Mouse (Mus musculus) midbrain, embryonic 10.5 days (tissue): ENCODE measurements at regions not wholly inside any gene's neighbourhood (a gene's known extent, or its start where the extent isn't known, plus 50 kb on each side); places are given as distances from the start of the nearest gene placed in this dataset.

Source experiments
- DNase-seq: peaks from one replicate; pipeline ENCODE4 v3.0.0-alpha.2; 2017; ENCODE audit warnings: low spot score
- H3K27ac ChIP-seq: fragments of 300-500 bp; sonication (generic); replicated peaks from 2 replicates; pipeline ENCODE4 v1.5.1; 2016; ENCODE audit warnings: mild to moderate bottlenecking
- H3K27me3 ChIP-seq: fragments of 300-500 bp; sonication (generic); 2 replicates; pipeline ENCODE4 v1.6.1; 2016; ENCODE audit warnings: low read depth, mild to moderate bottlenecking; ENCODE audit not compliant: poor library complexity, severe bottlenecking
- H3K36me3 ChIP-seq: fragments of 300-500 bp; sonication (generic); 2 replicates; pipeline ENCODE4 v1.6.1; 2016; ENCODE audit warnings: mild to moderate bottlenecking, moderate library complexity
- H3K4me1 ChIP-seq: fragments of 300-500 bp; sonication (generic); 2 replicates; pipeline ENCODE4 v1.6.1; 2016
- H3K4me3 ChIP-seq: fragments of 300-500 bp; sonication (generic); 2 replicates; pipeline ENCODE4 v1.5.1; 2016; ENCODE audit warnings: mild to moderate bottlenecking, moderate library complexity
- H3K9me3 ChIP-seq: fragments of 300-500 bp; sonication (generic); replicated peaks from 2 replicates; pipeline ENCODE4 v1.6.1; 2016; ENCODE audit warnings: mild to moderate bottlenecking
- WGBS: fragments of 180-500 bp; shearing (Covaris S2); methylation state at CpG from one replicate; pipeline ENCODE4 v1.1.7; 2016; 5-methylcytosine and 5-hydroxymethylcytosine counted together

DNA sequence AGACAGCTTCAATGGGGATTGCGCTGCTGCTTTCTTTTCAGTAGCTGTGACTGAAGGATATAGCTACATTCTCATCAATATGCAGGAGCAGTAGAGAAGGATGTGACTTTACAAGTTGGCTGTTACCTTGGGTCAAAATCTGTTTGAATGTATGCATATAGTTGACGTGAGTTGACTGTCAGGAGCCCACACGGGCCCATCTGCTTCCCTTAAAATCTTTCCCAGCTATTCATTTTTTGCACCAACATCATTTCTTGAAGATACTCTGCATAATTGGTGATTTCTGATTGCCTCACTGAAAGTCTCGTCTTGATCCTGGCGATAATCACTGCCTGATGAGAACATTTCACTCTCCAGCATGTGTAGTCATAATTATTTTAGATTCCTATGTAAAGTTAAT is 92.7 kb upstream of the Rnd3 start:
- Histone ChIP-seq H3K27me3 (no peaks in the 10 kb centered on the region), H3K36me3 (no peaks in the 10 kb centered on the region), H3K4me1 (peaks cover 24% of the 10 kb centered on the region), H3K4me3 (no peak overlapping the region), H3K27ac (no peak overlapping the region), H3K9me3 (no peaks in the 10 kb centered on the region)
- no peak for DNase-seq
- WGBS, result 78% methylated on average over 5 of the region's 5 CpGs

DNA sequence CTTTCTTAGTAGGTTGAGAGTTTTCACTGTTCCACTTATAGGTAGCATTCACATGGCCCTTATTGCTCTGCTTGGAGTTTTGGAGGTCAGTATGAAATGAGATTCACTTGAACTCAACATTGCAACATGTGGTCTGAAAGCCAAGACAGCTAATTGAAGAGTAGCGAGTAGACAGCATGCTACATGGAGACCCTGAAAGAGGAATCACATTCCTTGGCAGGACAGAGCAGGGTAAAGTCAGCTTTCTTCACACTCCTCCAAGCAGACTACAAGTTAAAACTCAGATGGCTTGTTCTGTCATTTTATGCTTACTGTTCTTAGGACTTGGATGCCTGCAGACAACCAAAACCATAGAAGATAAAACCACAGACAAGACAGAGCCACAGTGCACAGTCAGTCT is 91.1 kb upstream of the Rnd3 start:
- WGBS, result 88% methylated on average over 1 of the region's 1 CpGs
- Histone ChIP-seq H3K36me3 (no peaks in the 10 kb centered on the region), H3K27me3 (no peaks in the 10 kb centered on the region), H3K27ac (no peak overlapping the region), H3K4me3 (no peak overlapping the region), H3K4me1 (peaks cover 24% of the 10 kb centered on the region), H3K9me3 (no peaks in the 10 kb centered on the region)
- DNase-seq, result no peak

GRCm38 (mm10) chr2:51238992-51239391 is 90.1 kb upstream of the Rnd3 start:
- Histone ChIP-seq H3K36me3 (no peaks in the 10 kb centered on the region), H3K27me3 (no peaks in the 10 kb centered on the region), H3K9me3 (no peaks in the 10 kb centered on the region), H3K27ac (no peak overlapping the region; the same call in 1 of the 2 replicates), H3K4me1 (peaks cover 24% of the 10 kb centered on the region), H3K4me3 (no peak overlapping the region)
- no peak for DNase-seq
- WGBS, result 72% methylated on average over 4 of the region's 4 CpGs

DNA sequence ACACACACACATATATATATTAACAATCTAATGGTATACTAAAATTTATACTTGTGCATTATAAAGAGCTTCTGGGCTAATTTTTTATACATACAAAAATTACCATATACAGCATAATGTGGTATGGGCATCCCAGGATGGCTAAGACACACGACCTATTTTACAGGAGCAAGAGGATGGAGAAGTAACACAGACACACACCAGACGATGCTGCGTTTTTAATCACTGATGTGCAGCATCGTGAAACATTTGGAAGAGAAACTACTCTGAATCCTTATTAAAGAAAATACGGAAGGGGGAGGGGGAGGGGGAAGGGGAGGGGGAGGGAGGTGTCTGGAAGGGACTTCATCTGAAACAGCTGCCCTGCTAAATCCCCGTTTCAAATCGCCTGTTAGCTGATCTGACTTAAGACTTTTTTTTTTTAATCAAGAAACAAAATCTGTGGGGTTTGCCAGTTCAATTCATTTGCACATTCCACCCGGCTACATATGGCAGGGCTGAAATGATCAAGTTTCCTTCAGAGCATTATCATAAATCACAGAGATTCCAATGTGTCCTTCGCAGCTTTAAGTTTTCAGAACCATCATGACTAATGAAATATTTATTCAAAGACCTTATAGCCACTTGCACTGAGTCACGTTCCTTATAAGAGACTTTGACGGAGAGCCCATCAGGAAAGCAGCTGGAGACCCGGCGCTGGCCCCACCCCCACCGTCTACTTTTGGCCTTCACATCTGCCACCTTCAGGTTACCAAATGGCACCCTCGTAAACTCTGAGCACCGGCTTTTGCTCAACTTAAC is 89.4 kb upstream of the Rnd3 start:
- WGBS, result 18% methylated on average over 16 of the region's 16 CpGs
- Histone ChIP-seq H3K36me3 (no peaks in the 10 kb centered on the region), H3K27me3 (no peaks in the 10 kb centered on the region), H3K9me3 (no peaks in the 10 kb centered on the region), H3K4me1 (peaks cover 24% of the 10 kb centered on the region), H3K4me3 (peak overlapping the region; percentile 29), H3K27ac (peak overlapping the region; percentile 52; the same call in 1 of the 2 replicates)
- DNase-seq, result peak; percentile 38

DNA sequence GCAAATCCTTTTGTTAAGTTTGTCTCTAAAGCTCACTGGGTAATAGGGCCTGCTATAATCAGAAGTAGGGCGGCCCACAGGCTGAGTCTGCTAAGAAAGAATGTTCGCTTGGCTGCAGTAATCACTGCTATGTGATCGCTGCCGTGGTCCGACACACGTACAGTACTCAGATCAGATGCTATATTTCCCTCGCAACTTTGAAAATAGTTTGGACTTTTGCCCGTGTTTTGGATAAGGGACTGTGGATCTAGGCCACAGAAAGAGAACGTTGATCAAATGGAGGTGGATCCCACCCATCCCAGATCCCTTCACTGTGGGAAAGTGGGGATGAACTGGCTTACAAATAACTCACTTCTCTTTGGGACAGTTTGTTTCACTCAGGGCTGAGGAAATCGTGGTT is 88.5 kb upstream of the Rnd3 start:
- H3K27ac ChIP-seq, result peak overlapping the region; percentile 64
- WGBS, result 88% methylated on average over 10 of the region's 10 CpGs
- no peak for DNase-seq
- H3K9me3 ChIP-seq, result no peaks in the 10 kb centered on the region
- no peaks in the 10 kb centered on the region for H3K27me3 ChIP-seq
- peaks cover 24% of the 10 kb centered on the region for H3K4me1 ChIP-seq
- H3K4me3 ChIP-seq, result no peak overlapping the region
- no peaks in the 10 kb centered on the region for H3K36me3 ChIP-seq

DNA sequence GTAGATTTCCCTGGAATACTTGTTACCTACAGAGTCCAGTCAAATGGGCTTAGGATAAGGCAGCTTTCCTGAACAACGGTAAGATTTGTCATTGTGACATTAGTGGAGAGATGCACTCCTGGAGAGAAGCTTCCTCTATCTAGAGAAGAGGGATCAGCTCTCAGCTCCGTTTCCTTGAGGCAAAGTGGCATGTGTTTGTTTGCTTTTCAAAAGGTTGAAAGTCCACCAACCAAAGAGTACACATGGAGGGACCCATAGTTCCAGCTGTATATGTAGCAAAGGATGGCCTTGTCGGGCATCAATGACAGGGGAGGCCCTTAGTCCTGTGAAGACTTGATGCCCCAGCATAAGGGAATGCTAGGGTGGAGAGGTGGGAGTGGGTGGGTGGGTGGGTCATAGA is 87.9 kb upstream of the Rnd3 start:
- Histone ChIP-seq H3K4me3 (no peak overlapping the region), H3K36me3 (no peaks in the 10 kb centered on the region), H3K4me1 (peaks cover 24% of the 10 kb centered on the region), H3K27me3 (no peaks in the 10 kb centered on the region), H3K27ac (no peak overlapping the region; the same call in 1 of the 2 replicates), H3K9me3 (no peaks in the 10 kb centered on the region)
- no peak for DNase-seq
- WGBS, result 67% methylated on average over 3 of the region's 3 CpGs

DNA sequence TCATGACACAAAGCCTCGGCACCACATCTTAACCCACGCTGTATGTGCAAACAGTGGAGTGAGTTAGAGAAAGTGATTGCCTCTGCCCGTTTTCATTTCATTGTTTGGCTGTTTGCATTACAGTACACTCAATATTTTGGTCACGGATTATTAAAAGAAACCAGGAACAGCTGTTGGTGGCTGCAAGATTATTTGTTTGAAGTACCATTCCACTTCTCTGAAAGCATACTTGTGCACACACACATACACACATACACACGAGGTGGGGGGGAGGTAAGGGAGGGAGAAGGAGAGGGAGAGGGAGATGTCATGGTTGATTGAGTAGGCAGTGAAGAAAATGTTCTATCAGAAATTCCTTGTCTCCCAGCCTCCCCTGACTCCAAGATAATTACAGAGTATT is 85.5 kb upstream of the Rnd3 start:
- 79% methylated on average over 5 of the region's 5 CpGs for WGBS
- Histone ChIP-seq H3K36me3 (no peaks in the 10 kb centered on the region), H3K4me1 (peaks cover 24% of the 10 kb centered on the region), H3K9me3 (no peaks in the 10 kb centered on the region), H3K27me3 (no peaks in the 10 kb centered on the region), H3K4me3 (no peak overlapping the region), H3K27ac (no peak overlapping the region)
- DNase-seq, result no peak

DNA sequence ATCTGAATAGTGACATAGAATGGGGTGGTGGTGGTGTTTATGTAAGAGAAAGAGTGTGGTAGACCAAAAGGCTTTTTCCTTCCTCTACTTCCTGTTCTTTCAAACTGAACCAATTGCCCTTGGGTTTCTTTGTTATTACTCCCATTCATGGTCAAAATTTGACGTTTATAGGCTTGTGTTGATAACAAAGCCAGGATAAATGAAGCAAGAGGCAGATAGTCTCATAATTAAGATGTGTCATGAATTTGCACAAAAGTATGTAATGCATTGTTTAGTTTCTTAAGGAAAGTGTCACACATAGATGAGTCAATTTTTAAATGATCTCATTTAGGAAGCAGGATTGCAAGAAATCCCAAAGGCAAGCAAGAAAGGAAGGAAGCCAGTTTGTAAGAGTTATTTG is 73.9 kb upstream of the Rnd3 start:
- Histone ChIP-seq H3K4me1 (no peaks in the 10 kb centered on the region; the same call in 1 of the 2 replicates), H3K9me3 (no peaks in the 10 kb centered on the region), H3K4me3 (no peak overlapping the region), H3K36me3 (no peaks in the 10 kb centered on the region), H3K27ac (no peak overlapping the region), H3K27me3 (no peaks in the 10 kb centered on the region)
- DNase-seq, result no peak
- WGBS, result 42% methylated on average over 1 of the region's 1 CpGs

DNA sequence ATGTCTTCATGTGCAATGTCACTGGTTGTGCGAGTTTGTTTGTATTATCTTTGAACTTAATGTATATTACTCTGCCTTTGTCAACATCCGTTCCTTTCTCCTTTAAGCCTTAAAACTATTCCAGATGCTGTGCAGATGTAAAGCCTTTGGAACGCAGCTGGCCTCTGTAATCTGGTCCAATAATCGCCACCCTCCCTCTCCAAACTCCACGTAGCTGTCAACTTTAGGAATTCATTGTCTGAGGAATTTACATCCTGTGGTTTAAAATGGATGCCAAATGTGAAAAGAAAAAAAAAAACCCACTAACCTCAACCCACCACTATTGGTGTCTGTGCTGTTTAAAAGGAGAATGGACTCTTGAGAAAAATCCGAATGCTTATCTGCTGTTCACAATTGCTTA is 70.8 kb upstream of the Rnd3 start:
- H3K9me3 ChIP-seq, result no peaks in the 10 kb centered on the region
- no peaks in the 10 kb centered on the region; the same call in 1 of the 2 replicates for H3K4me1 ChIP-seq
- no peak overlapping the region for H3K4me3 ChIP-seq
- H3K27me3 ChIP-seq, result no peaks in the 10 kb centered on the region
- H3K27ac ChIP-seq, result no peak overlapping the region
- H3K36me3 ChIP-seq, result no peaks in the 10 kb centered on the region
- 62% methylated on average over 6 of the region's 6 CpGs for WGBS
- no peak for DNase-seq

- H3K4me1 ChIP-seq, result peaks cover 17% of the 10 kb centered on the region
- 0 out of 2 replicates have a peak overlapping the region, but pooled peaks have one; percentile 35 for H3K27ac ChIP-seq
- H3K9me3 ChIP-seq, result no peaks in the 10 kb centered on the region
- no peaks in the 10 kb centered on the region for H3K36me3 ChIP-seq
- H3K4me3 ChIP-seq, result no peak overlapping the region
- no peaks in the 10 kb centered on the region for H3K27me3 ChIP-seq
- no peak for DNase-seq
- 73% methylated on average over 7 of the region's 7 CpGs for WGBS
Observed at GRCm38 (mm10) chr2:51207150-51208022, 58.5 kb upstream of the Rnd3 start.

- Histone ChIP-seq H3K36me3 (no peaks in the 10 kb centered on the region), H3K27me3 (no peaks in the 10 kb centered on the region), H3K9me3 (no peaks in the 10 kb centered on the region), H3K4me3 (no peak overlapping the region), H3K27ac (no peak overlapping the region), H3K4me1 (peaks cover 17% of the 10 kb centered on the region)
- DNase-seq, result no peak
- 72% methylated on average over 4 of the region's 4 CpGs for WGBS
Observed at GRCm38 (mm10) chr2:51206332-51206731, 57.4 kb upstream of the Rnd3 start.
